Mouse (Mus musculus) right cerebral cortex, adult 2 months (tissue): ENCODE data around the gene Smyd1.
"Not testable (repeated sequence)": the region's sequence is repeated elsewhere in the genome, so short reads cannot be mapped to it uniquely, and the experiment has no call there.

Source experiments
- DNase-seq, 2 experiments: peaks; one replicate each; pipeline ENCODE4 v3.0.0; 2021 to 2022; ENCODE audit warnings: low spot score in 2 of 2

Gene Smyd1

GRCm38 (mm10) chr6:71324816-71325215 is 2.8 kb upstream of the Smyd1 start:
- DNase-seq = no peak

GRCm38 (mm10) chr6:71322491-71322921 is 473 bp upstream of the Smyd1 start, which contains the start of gene Cd8b1:
Cd8b1 (plus strand) TSS chr6:71322788.
- DNase-seq = no peak

- DNase-seq = no peak
Measured at GRCm38 (mm10) chr6:71307486-71307885, 14.5 kb downstream of the Smyd1 start.

GRCm38 (mm10) chr6:71302097-71302731 is 19.8 kb downstream of the Smyd1 start:
- no peak for DNase-seq

- no peak for DNase-seq
Measured at GRCm38 (mm10) chr6:71298751-71299150, 23.3 kb downstream of the Smyd1 start.

- DNase-seq = no peak
Measured at GRCm38 (mm10) chr6:71298051-71298450, 24.0 kb downstream of the Smyd1 start.

- no peak for DNase-seq
Measured at GRCm38 (mm10) chr6:71295303-71295702, 26.7 kb downstream of the Smyd1 start.

- DNase-seq = no peak
Measured at GRCm38 (mm10) chr6:71293509-71293908, 28.5 kb downstream of the Smyd1 start.

GRCm38 (mm10) chr6:71279418-71279817 is 42.6 kb downstream of the Smyd1 start:
- DNase-seq = no peak

- no peak for DNase-seq
Measured at GRCm38 (mm10) chr6:71274621-71275020, 47.4 kb downstream of the Smyd1 start.

GRCm38 (mm10) chr6:71273715-71274114 is 48.3 kb downstream of the Smyd1 start:
- DNase-seq = no peak

GRCm38 (mm10) chr6:71272316-71272741 is 49.7 kb downstream of the Smyd1 start:
- no peak for DNase-seq

- peak; percentile 95 for DNase-seq
Measured at GRCm38 (mm10) chr6:71271389-71272315, 50.4 kb downstream of the Smyd1 start, which contains the start of gene Krcc1. Krcc1 (plus strand) TSS chr6:71271677.

- DNase-seq = no peak
Measured at GRCm38 (mm10) chr6:71271057-71271388, 51.0 kb downstream of the Smyd1 start.

- DNase-seq = peak; percentile 6 to 10
Measured at GRCm38 (mm10) chr6:71270301-71271056, 51.6 kb downstream of the Smyd1 start.

GRCm38 (mm10) chr6:71269686-71270050 is 52.4 kb downstream of the Smyd1 start:
- DNase-seq = not testable (repeated sequence)

GRCm38 (mm10) chr6:71268929-71269685 is 52.9 kb downstream of the Smyd1 start:
- DNase-seq = no peak

GRCm38 (mm10) chr6:71267603-71268002 is 54.4 kb downstream of the Smyd1 start:
- DNase-seq = not testable (repeated sequence)

GRCm38 (mm10) chr6:71262142-71262833 is 59.7 kb downstream of the Smyd1 start:
- no peak for DNase-seq

- no peak for DNase-seq
Measured at GRCm38 (mm10) chr6:71261060-71261459, 61.0 kb downstream of the Smyd1 start.
